11 mouse cellular contexts compared by ENCODE assay signal in genomic region chr4:151138135-151138534, GRCm38 (mm10). TPM values are rescaled to one million over a fixed set of nuclear protein-coding genes. Genes with fewer than 3 reads are reported as not detected.
DNase-seq lines count a peak whose midpoint lies in the region; ATAC-seq lines count a peak whose summit lies in the region.
"Had no signal": no experiment of that assay in that cellular context is flagged by ENCODE, and none has a peak within 500 bp of the region (broad histone marks: within the 10 kb centered on the region; RNA-seq: fewer than 3 reads in every experiment).

No protein-coding gene starts in this region.

- no peaks in the 10 kb centered on the region for H3K36me3 ChIP-seq in heart, embryonic 10.5 days
- no peaks in the 10 kb centered on the region for H3K36me3 ChIP-seq in hindbrain, embryonic 14.5 days (replicated peaks; ENCODE audit: control insufficient read depth, insufficient read depth)
- H3K36me3 ChIP-seq: embryonic facial prominence, embryonic 15.5 days; G1E had no signal

- peak overlapping the region; percentile 3; the same call in 1 of the 2 replicates for H3K4me3 ChIP-seq in heart, embryonic 10.5 days
- no peak overlapping the region for H3K4me3 ChIP-seq in hindbrain, embryonic 14.5 days (replicated peaks; ENCODE audit: low read length)
- H3K4me3 ChIP-seq: embryonic facial prominence, embryonic 15.5 days; myocyte had no signal

- H3K27ac ChIP-seq in heart, embryonic 10.5 days: peak overlapping the region; percentile 49; the same call in 1 of the 2 replicates
- peak overlapping the region; percentile 97 for H3K27ac ChIP-seq in hindbrain, embryonic 14.5 days

- no peaks in the 10 kb centered on the region for H3K9me3 ChIP-seq in heart, embryonic 10.5 days
- no peaks in the 10 kb centered on the region for H3K9me3 ChIP-seq in hindbrain, embryonic 14.5 days (ENCODE audit: control insufficient read depth, low read length)
- H3K9me3 ChIP-seq: embryonic facial prominence, embryonic 15.5 days had no signal

- 18% methylated on average over 10 of the region's 10 CpGs for WGBS in heart, embryonic 10.5 days
- 21% methylated on average over 9 of the region's 10 CpGs for WGBS in hindbrain, embryonic 14.5 days

- H3K27me3 ChIP-seq in heart, embryonic 10.5 days (ENCODE audit: insufficient read depth, poor library complexity, severe bottlenecking): peaks cover 47% of the 10 kb centered on the region
- no peaks in the 10 kb centered on the region for H3K27me3 ChIP-seq in hindbrain, embryonic 14.5 days (ENCODE audit: control insufficient read depth, insufficient read depth, low read length)

- H3K4me2 ChIP-seq in hindbrain, embryonic 14.5 days (replicated peaks): peak overlapping the region; percentile 55
- H3K4me2 ChIP-seq: embryonic facial prominence, embryonic 15.5 days had no signal

- no peak for ATAC-seq in hindbrain, embryonic 14.5 days (ENCODE audit: low FRiP score)
- ATAC-seq in activated CD4-positive, CD25-positive, alpha-beta regulatory T cell, adult 4 months: no peak
- no peak for ATAC-seq in monocyte, adult 5-6 weeks (replicated peaks; ENCODE audit: insufficient number of reproducible peaks, low FRiP score, low TSS enrichment, poor library complexity, severe bottlenecking)

- peak overlapping the region; percentile 48; the same call in 1 of the 2 replicates for H3K9ac ChIP-seq in hindbrain, embryonic 14.5 days
- H3K9ac ChIP-seq: embryonic facial prominence, embryonic 15.5 days had no signal

- H3K4me1 ChIP-seq in heart, embryonic 10.5 days: peaks cover 46% of the 10 kb centered on the region
- peaks cover 38% of the 10 kb centered on the region for H3K4me1 ChIP-seq in hindbrain, embryonic 14.5 days (replicated peaks; ENCODE audit: control insufficient read depth, insufficient read depth, low read length)

- no peak for DNase-seq in heart, embryonic 10.5 days (ENCODE audit: low spot score)
- DNase-seq in heart, adult 18-20 months: no peak
- peak; percentile 35 for DNase-seq in testis, postnatal 14 days (ENCODE audit: low spot score)
- no peak for DNase-seq in testis, postnatal 10 days (ENCODE audit: low spot score)
- no peak for DNase-seq in hindbrain, embryonic 14.5 days (ENCODE audit: low spot score)
- DNase-seq in spleen, postnatal 36 days (ENCODE audit: low spot score in 2 of 2): no peak

RNA-seq across cellular contexts. Expression of gene Gm13090, which starts 48.8 kb away (rescaled TPM):
- polyA plus RNA-seq in heart, embryonic 10.5 days (2016; fragmentation: Nextera tagmentation; extraction: Ambion mirVana): not detected in 2 replicates
- not detected for total RNA-seq in heart, adult 18-20 months (2021)
- 0.30 and 0.36 TPM in 2 replicates for polyA plus RNA-seq in hindbrain, embryonic 14.5 days (2014; fragmentation: Nextera tagmentation; extraction: Ambion mirVana)
- not detected for polyA plus RNA-seq in activated CD4-positive, CD25-positive, alpha-beta regulatory T cell, adult 4 months (2017; shearing (Covaris generic))
- total RNA-seq in monocyte, adult 5-6 weeks (2017): not detected in 3 replicates
- total RNA-seq: G1E had no signal
- polyA plus RNA-seq: embryonic facial prominence, embryonic 15.5 days; G1E; myocyte had no signal
